Mouse (Mus musculus): ENCODE data around the gene Cd200r3. TPM values are rescaled to one million over a fixed set of nuclear protein-coding genes. Genes with fewer than 3 reads are reported as not detected.

Gene Cd200r3
- polyA plus RNA-seq, 1 experiment = not detected

GRCm38 (mm10) chr16:45018868-45019267 is 75.4 kb downstream of the Cd200r3 start:
- Histone ChIP-seq H3K36me3 (ENCODE audit: control insufficient read depth, insufficient read depth, low read length, poor library complexity, severe bottlenecking) (no peaks in the 10 kb centered on the region), H3K9me3 (replicated peaks; ENCODE audit: control insufficient read depth, insufficient read depth, low read length, poor library complexity, severe bottlenecking) (no peaks in the 10 kb centered on the region), H3K4me3 (ENCODE audit: low read depth, low read length) (no peak overlapping the region), H3K9ac (ENCODE audit: low read depth, poor library complexity, severe bottlenecking) (no peak overlapping the region), H3K4me1 (ENCODE audit: control insufficient read depth, insufficient read depth, low read length) (no peaks in the 10 kb centered on the region), H3K27me3 (ENCODE audit: control insufficient read depth, insufficient read depth, low read length, poor library complexity, severe bottlenecking) (no peaks in the 10 kb centered on the region), H3K27ac (ENCODE audit: insufficient read depth, low read length) (no peak overlapping the region)
- TF ChIP-seq POLR2A (IDR thresholded peaks at IDR 0.05; ENCODE audit: insufficient read depth, low read length) (no peak), CTCF (IDR thresholded peaks at IDR 0.05; ENCODE audit: low read depth, low read length) (no peak), EP300 (IDR thresholded peaks at IDR 0.05; ENCODE audit: insufficient read depth, low read depth, low read length) (no peak)

- H3K9ac ChIP-seq (ENCODE audit: low read depth, poor library complexity, severe bottlenecking) = no peak overlapping the region
- no peaks in the 10 kb centered on the region for H3K36me3 ChIP-seq (ENCODE audit: control insufficient read depth, insufficient read depth, low read length, poor library complexity, severe bottlenecking)
- TF ChIP-seq POLR2A (IDR thresholded peaks at IDR 0.05; ENCODE audit: insufficient read depth, low read length) = no peak
- no peak for TF ChIP-seq CTCF (IDR thresholded peaks at IDR 0.05; ENCODE audit: low read depth, low read length)
- TF ChIP-seq EP300 (IDR thresholded peaks at IDR 0.05; ENCODE audit: insufficient read depth, low read depth, low read length) = no peak
- H3K4me3 ChIP-seq (ENCODE audit: low read depth, low read length) = no peak overlapping the region
- H3K9me3 ChIP-seq (replicated peaks; ENCODE audit: control insufficient read depth, insufficient read depth, low read length, poor library complexity, severe bottlenecking) = no peaks in the 10 kb centered on the region
- H3K27me3 ChIP-seq (ENCODE audit: control insufficient read depth, insufficient read depth, low read length, poor library complexity, severe bottlenecking) = no peaks in the 10 kb centered on the region
- H3K4me1 ChIP-seq (ENCODE audit: control insufficient read depth, insufficient read depth, low read length) = no peaks in the 10 kb centered on the region
- H3K27ac ChIP-seq (ENCODE audit: insufficient read depth, low read length) = no peak overlapping the region
Measured at GRCm38 (mm10) chr16:45020055-45020454, 76.6 kb downstream of the Cd200r3 start.

- no peak overlapping the region for H3K9ac ChIP-seq (ENCODE audit: low read depth, poor library complexity, severe bottlenecking)
- no peaks in the 10 kb centered on the region for H3K27me3 ChIP-seq (ENCODE audit: control insufficient read depth, insufficient read depth, low read length, poor library complexity, severe bottlenecking)
- no peak overlapping the region for H3K27ac ChIP-seq (ENCODE audit: insufficient read depth, low read length)
- no peaks in the 10 kb centered on the region for H3K9me3 ChIP-seq (replicated peaks; ENCODE audit: control insufficient read depth, insufficient read depth, low read length, poor library complexity, severe bottlenecking)
- H3K36me3 ChIP-seq (ENCODE audit: control insufficient read depth, insufficient read depth, low read length, poor library complexity, severe bottlenecking) = no peaks in the 10 kb centered on the region
- H3K4me3 ChIP-seq (ENCODE audit: low read depth, low read length) = no peak overlapping the region
- no peak for TF ChIP-seq EP300 (IDR thresholded peaks at IDR 0.05; ENCODE audit: insufficient read depth, low read depth, low read length)
- no peak for TF ChIP-seq CTCF (IDR thresholded peaks at IDR 0.05; ENCODE audit: low read depth, low read length)
- no peak for TF ChIP-seq POLR2A (IDR thresholded peaks at IDR 0.05; ENCODE audit: insufficient read depth, low read length)
- no peaks in the 10 kb centered on the region for H3K4me1 ChIP-seq (ENCODE audit: control insufficient read depth, insufficient read depth, low read length)
Measured at GRCm38 (mm10) chr16:45020669-45021309, 77.3 kb downstream of the Cd200r3 start.

GRCm38 (mm10) chr16:45021443-45021842 is 78.0 kb downstream of the Cd200r3 start:
- Histone ChIP-seq H3K4me1 (ENCODE audit: control insufficient read depth, insufficient read depth, low read length) (no peaks in the 10 kb centered on the region), H3K27me3 (ENCODE audit: control insufficient read depth, insufficient read depth, low read length, poor library complexity, severe bottlenecking) (no peaks in the 10 kb centered on the region), H3K27ac (ENCODE audit: insufficient read depth, low read length) (no peak overlapping the region), H3K9me3 (replicated peaks; ENCODE audit: control insufficient read depth, insufficient read depth, low read length, poor library complexity, severe bottlenecking) (no peaks in the 10 kb centered on the region), H3K4me3 (ENCODE audit: low read depth, low read length) (no peak overlapping the region), H3K36me3 (ENCODE audit: control insufficient read depth, insufficient read depth, low read length, poor library complexity, severe bottlenecking) (no peaks in the 10 kb centered on the region), H3K9ac (ENCODE audit: low read depth, poor library complexity, severe bottlenecking) (no peak overlapping the region)
- TF ChIP-seq CTCF (IDR thresholded peaks at IDR 0.05; ENCODE audit: low read depth, low read length) (no peak), POLR2A (IDR thresholded peaks at IDR 0.05; ENCODE audit: insufficient read depth, low read length) (no peak), EP300 (IDR thresholded peaks at IDR 0.05; ENCODE audit: insufficient read depth, low read depth, low read length) (no peak)

GRCm38 (mm10) chr16:45023904-45024303 is 80.4 kb downstream of the Cd200r3 start:
- H3K36me3 ChIP-seq (ENCODE audit: control insufficient read depth, insufficient read depth, low read length, poor library complexity, severe bottlenecking) = no peaks in the 10 kb centered on the region
- peak; percentile 43 for TF ChIP-seq CTCF (IDR thresholded peaks at IDR 0.05; ENCODE audit: low read depth, low read length)
- TF ChIP-seq EP300 (IDR thresholded peaks at IDR 0.05; ENCODE audit: insufficient read depth, low read depth, low read length) = no peak

GRCm38 (mm10) chr16:45025321-45025720 is 81.8 kb downstream of the Cd200r3 start:
- Histone ChIP-seq H3K4me3 (ENCODE audit: low read depth, low read length) (no peak overlapping the region), H3K4me1 (ENCODE audit: control insufficient read depth, insufficient read depth, low read length) (no peaks in the 10 kb centered on the region), H3K27me3 (ENCODE audit: control insufficient read depth, insufficient read depth, low read length, poor library complexity, severe bottlenecking) (no peaks in the 10 kb centered on the region), H3K36me3 (ENCODE audit: control insufficient read depth, insufficient read depth, low read length, poor library complexity, severe bottlenecking) (no peaks in the 10 kb centered on the region), H3K9me3 (replicated peaks; ENCODE audit: control insufficient read depth, insufficient read depth, low read length, poor library complexity, severe bottlenecking) (no peaks in the 10 kb centered on the region), H3K9ac (ENCODE audit: low read depth, poor library complexity, severe bottlenecking) (no peak overlapping the region), H3K27ac (ENCODE audit: insufficient read depth, low read length) (no peak overlapping the region)
- no peak for TF ChIP-seq EP300 (IDR thresholded peaks at IDR 0.05; ENCODE audit: insufficient read depth, low read depth, low read length)
- no peak for TF ChIP-seq CTCF (IDR thresholded peaks at IDR 0.05; ENCODE audit: low read depth, low read length)
- no peak for TF ChIP-seq POLR2A (IDR thresholded peaks at IDR 0.05; ENCODE audit: insufficient read depth, low read length)

More at GRCm38 (mm10) chr16:45023904-45024303, 80.4 kb downstream of the Cd200r3 start:
- Histone ChIP-seq H3K9ac (ENCODE audit: low read depth, poor library complexity, severe bottlenecking) (no peak overlapping the region), H3K4me3 (ENCODE audit: low read depth, low read length) (no peak overlapping the region), H3K27ac (ENCODE audit: insufficient read depth, low read length) (no peak overlapping the region), H3K27me3 (ENCODE audit: control insufficient read depth, insufficient read depth, low read length, poor library complexity, severe bottlenecking) (no peaks in the 10 kb centered on the region), H3K4me1 (ENCODE audit: control insufficient read depth, insufficient read depth, low read length) (no peaks in the 10 kb centered on the region), H3K9me3 (replicated peaks; ENCODE audit: control insufficient read depth, insufficient read depth, low read length, poor library complexity, severe bottlenecking) (no peaks in the 10 kb centered on the region)
